Mouse (Mus musculus): ENCODE results near the gene Magi2.
"Not testable (repeated sequence)": the region's sequence is repeated elsewhere in the genome, so short reads cannot be mapped to it uniquely, and the experiment has no call there.

Magi2 gene

DNA sequence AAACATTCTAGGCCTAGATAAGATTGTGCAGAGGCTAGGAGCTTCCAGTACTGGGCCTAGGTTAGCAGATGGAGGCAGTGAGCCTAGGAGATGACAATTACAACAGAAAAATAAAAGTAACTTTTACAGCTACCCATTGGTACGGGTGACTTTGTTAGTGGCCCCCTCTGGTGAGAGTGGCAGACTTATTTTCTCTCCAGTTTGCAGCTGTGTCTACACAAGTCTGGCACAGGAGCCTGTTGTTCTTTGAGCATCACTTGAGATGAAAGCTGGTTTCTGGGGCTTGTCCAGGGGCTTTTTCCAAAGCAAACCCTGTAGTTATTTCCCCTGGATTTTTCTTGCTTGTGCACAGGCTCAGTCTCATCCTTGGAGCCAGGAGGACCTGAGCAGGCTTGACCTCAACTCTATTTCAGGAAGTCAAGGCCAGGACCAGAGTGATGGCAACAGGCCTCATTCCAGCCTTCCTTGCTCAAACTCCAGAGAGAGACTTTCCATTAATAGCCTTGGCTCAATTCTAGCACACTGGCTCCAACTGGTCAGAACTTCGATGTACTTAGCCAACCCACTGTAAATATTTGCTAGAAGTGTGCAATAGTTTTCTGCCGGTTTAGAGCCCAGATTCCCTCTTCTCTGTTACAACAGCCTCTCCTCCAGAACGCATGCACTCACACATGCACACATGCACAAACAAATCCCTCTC, 1493.5 kb downstream of the Magi2 start:
- DNase-seq = no peak

DNA sequence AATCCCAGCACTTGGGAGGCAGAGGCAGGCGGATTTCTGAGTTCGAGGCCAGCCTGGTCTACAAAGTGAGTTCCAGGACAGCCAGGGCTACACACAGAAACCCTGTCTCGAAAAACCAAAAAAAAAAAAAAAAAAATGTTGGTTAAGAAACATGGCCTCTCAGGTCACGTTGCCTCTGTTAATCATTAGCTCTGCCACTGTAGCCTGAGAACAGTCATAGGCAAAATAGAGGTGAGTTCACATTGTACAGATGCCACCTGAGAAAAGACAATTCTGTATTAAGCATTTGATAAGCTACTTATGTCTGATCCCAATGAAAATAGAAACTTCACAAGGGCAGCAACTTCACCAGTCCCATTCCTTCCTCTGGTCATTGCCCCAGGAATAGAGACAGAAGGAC, 1496.4 kb downstream of the Magi2 start:
- not testable (repeated sequence) for DNase-seq

DNA sequence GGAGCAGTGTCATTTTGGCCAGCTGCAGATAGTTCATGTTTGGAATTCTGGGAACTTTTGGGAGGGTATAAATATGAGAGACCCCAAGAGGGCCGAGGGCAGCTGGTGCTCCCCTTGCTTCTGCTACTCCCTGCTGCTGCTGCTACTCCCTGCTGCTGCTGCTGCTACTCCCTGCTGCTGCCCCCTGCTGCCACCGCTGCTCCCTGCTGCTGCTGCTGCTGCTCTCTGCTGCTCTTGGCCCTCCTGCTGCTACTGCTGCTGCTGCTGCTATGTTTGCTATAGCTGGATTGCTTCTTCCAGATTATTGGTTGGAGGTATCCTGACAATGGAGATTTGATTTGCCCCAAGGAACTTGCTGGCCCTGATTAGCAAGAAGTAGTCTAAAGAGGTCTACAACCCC, 1512.0 kb downstream of the Magi2 start:
- DNase-seq = no peak

DNA sequence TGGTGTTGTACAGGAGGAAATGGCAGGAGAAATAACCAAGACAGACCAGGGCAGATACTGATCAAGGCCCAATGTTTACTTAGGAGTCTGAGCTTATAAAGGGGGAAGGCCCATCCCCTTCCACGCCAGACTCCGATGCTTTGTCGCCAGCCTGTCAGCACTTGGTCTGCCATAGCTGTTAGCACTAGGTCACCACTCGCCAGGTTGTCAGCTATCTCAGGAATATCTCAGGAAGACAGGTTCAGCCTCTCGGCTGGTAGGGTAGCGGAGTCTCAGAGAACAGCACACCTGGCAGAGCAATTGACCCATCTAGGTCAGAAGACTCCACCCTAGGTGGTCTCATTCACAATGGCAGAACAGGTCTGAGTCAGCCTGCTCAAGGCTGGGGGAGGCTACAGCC, 1514.4 kb downstream of the Magi2 start:
- no peak for DNase-seq

DNA sequence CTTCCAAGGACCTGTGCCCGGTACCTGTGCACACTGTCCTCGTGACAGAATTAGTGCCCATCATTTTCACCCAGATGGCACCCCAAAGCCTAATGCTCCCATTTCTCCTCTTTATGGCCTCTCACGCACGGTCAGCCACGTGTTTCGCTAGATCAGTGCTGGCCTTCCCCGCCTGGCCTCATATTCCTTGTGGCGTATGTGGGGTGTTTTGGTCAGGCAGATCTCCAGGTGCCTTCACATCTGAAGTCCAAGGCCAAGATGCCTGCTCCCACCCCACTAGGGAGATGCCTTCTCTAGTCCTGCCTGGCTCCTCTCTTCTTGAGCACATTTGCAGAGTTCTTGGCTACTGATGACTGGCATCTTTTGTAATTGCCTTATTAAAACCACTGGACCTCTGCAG, 1515.1 kb downstream of the Magi2 start:
- DNase-seq = no peak

DNA sequence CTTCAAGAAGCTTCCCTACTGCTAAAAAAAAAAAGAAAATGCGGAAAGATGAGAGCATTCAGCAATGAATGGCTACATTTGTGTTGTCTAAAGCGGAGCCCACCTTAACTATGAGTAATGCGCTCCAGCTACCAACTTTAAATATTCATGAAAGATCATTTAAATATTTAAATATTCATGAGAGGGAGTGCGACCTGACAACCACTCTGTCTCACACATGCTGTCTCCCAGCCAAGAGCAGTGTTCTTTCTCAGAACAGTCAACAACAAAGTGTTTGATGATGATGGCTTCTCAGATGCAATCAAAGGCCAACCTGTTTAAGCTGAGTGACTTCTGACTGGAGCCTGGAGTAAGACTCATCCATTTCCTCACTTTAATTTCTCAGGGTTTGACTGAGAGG, 1521.3 kb downstream of the Magi2 start:
- no peak for DNase-seq

DNA sequence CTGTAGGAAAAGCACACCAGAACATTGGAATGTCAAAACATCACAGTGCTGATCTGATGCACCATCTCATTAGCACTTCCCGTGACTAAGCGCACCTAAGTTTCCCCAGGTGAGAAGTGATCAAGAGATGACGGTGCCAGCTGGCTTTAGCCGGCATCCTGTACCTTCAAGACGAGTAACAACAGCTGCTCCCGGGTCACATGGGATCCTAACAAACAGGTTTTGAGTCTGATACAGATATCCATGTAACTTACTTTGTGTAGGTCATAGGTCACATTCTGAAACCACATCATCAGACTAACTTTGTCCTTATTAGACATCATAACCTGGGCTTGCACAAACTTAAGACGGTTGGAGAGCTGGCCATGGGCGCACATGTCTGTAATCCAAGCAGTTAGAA, 1522.0 kb downstream of the Magi2 start:
- DNase-seq = no peak

DNA sequence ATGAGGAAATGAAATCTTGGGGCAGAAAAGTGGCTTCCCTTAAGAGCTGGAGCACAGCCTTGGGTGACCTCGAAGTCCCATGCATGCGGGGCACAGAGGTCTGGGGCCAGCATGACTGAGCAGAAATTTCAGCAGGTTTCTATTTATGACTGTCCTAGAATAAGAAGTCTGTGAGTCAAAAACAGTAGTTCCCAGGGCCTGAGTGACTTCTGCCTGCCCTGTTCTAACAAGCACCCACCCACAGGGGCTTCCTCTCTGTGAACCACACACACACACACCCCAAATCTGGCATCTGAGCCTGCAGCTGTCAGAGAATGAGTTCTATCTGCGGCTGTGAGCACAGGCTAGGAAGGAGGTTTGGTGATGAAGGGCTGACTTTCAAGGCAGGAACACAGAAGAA, 1522.7 kb downstream of the Magi2 start:
- DNase-seq = no peak

DNA sequence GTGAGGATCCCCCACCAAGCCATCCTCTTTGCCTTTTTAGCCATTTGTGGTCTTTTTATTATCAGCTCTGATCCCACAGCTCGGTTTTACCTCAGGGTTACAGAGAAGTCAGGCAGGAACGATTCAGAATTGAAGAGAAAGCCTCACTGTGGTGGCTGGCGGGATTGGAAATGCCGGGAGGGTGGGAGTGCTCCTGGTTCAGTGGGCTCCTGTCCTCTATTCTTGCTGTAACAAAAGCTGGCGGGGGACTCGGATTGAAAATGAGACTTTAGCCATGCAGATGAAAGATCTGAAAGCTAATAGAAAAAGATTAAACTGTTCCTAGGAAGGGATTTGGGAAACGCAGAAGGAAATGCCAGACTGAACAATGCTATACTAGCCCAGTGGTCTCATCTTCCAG, 1524.2 kb downstream of the Magi2 start:
- no peak for DNase-seq

DNA sequence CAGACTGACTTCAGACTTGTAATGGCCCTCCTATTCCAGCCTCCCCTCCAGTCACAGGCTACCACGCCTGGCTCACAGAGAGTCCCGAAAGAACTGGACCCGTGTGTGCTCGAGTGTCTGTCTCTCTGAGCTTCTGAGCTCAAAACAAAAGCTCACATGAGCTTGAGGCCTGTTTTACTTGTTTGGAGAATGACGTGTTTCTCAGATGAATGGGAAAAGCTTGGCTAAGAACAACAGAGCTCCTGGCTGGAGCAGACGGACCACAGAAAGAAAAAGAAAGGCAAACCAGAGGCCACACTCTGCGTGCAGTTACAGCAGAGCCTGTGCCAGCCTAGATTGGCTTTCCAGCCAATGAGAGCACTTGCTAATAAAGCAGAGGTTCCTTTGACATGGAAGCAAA, 1524.9 kb downstream of the Magi2 start:
- no peak for DNase-seq

DNA sequence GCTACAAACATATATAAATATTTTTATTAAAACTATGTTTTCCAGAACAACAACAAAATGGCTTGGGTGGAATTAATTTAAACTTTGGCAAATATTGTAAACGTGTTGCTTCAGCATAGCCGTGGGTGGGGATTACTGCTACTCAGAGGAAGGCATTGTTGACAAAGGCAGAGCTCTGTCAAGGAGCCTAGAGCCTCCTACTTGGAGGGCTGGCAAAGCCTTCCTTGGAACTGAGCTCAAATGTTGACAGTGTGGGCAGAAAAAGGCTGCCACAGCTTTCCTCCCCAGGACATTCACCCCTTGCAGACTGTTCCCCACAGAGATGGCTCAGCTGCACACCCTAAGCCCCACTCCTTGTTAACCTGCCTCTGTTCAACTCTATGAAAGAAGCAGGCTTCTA, 1526.3 kb downstream of the Magi2 start:
- no peak for DNase-seq

DNA sequence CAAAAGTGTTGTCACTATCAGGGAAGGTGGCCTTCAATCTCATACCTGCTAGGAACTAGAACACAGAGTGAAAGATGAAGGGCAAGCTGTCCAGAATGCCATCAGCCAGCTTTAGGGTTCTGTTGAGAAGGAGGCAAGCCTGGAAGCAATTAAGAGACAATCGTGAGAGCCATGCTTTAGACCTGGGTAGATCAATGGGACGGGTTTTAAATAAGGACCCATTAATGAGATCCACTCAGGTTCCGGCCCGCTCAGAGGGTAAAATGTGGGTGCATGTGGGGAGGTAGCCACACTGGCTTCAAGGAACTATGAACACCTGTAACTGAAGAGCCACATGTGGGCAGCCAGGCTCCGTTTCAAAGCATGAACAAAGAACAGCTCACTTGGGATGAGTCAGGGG, 1527.1 kb downstream of the Magi2 start:
- DNase-seq = no peak
